Mouse (Mus musculus) thymus, adult 2 months (tissue): Measurements from ENCODE around the gene Tmem30b.

ENCODE experiments used
- CTCF ChIP-seq: fragments of 200-500 bp; IDR thresholded peaks from 2 replicates; pipeline ENCODE4 v1.5.1; 2012; ENCODE audit warnings: mild to moderate bottlenecking, control low read depth, low read length, moderate library complexity, borderline replicate concordance; ENCODE audit not compliant: control insufficient read depth, poor library complexity, insufficient read depth; ENCODE audit errors: extremely low read depth
- POLR2A ChIP-seq: fragments of 200-500 bp; IDR thresholded peaks from 2 replicates; pipeline ENCODE4 v1.6.1; 2012; ENCODE audit warnings: mild to moderate bottlenecking, low read length, control low read depth, moderate library complexity; ENCODE audit not compliant: control insufficient read depth, poor library complexity, insufficient read depth; ENCODE audit errors: extremely low read depth

DNA sequence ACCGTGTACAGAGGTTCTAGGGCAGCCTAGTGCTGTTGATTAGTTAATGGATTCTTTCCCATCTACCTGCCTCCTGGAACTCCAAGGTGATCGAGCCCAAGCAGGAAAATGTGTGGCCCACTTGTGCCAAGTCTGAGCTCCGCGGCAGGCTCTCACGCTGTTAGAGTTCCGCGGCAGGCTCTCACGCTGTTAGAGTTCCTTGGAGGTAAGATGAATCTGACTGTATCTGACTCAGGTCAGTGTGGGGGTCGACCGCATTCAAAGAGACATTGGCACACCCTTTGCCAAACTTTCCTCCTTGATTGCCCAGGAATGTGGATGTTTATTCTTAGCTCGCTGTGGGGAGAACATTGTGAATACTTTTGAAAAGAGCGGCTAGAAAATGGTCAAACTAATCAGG lies 28.4 kb downstream of the Tmem30b start:
- TF ChIP-seq CTCF (no peak), POLR2A (no peak)
